Mouse (Mus musculus) kidney, adult 2 months (tissue): ENCODE measurements around the gene Pxdn. TPM values are rescaled to one million over a fixed set of nuclear protein-coding genes. Genes with fewer than 3 reads are reported as not detected.

Experiments used
- DNase-seq: peaks from one replicate; pipeline ENCODE4 v3.0.0; 2021
- H3K27ac ChIP-seq: fragments of 200-500 bp; 2 replicates; pipeline ENCODE4 v1.5.1; 2012; ENCODE audit warnings: low read depth, low read length, control low read depth, inconsistent platforms; ENCODE audit not compliant: insufficient read depth
- H3K27me3 ChIP-seq: fragments of 200-500 bp; replicated peaks from 2 replicates; pipeline ENCODE4 v1.6.1; 2012; ENCODE audit warnings: mild to moderate bottlenecking, moderate library complexity, low read length, inconsistent platforms; ENCODE audit not compliant: control insufficient read depth, insufficient read depth
- H3K36me3 ChIP-seq: fragments of 200-500 bp; 2 replicates; pipeline ENCODE4 v1.6.1; 2012; ENCODE audit warnings: mild to moderate bottlenecking, moderate library complexity, low read length, inconsistent platforms; ENCODE audit not compliant: control insufficient read depth, insufficient read depth
- H3K4me1 ChIP-seq: fragments of 200-500 bp; 2 replicates; pipeline ENCODE4 v1.6.1; 2011; ENCODE audit warnings: low read length; ENCODE audit not compliant: control insufficient read depth, insufficient read depth
- H3K4me3 ChIP-seq: fragments of 200-500 bp; 2 replicates; pipeline ENCODE4 v1.5.1; 2011; ENCODE audit warnings: mild to moderate bottlenecking, low read depth, low read length, control low read depth; ENCODE audit not compliant: insufficient read depth
- CTCF ChIP-seq: fragments of 200-500 bp; conservative IDR thresholded peaks from 2 replicates; pipeline ENCODE4 v1.5.1; 2011; ENCODE audit warnings: low read depth, mild to moderate bottlenecking, control low read depth, low read length, moderate library complexity, mixed read lengths; ENCODE audit not compliant: insufficient read depth, insufficient read length
- POLR2A ChIP-seq: fragments of 200-500 bp; IDR thresholded peaks from one replicate; pipeline ENCODE4 v1.6.1; 2011; ENCODE audit warnings: low read depth, low read length, control low read depth
- WGBS: fragments of 180-500 bp; shearing (Covaris S2); methylation state at CpG from one replicate; pipeline ENCODE4 v1.1.7; 2018; 5-methylcytosine and 5-hydroxymethylcytosine counted together
- polyA plus RNA-seq: library from polyadenylated mRNA; depleted of rRNA; stranded (reverse); fragments of >200 nt; gene quantifications from 2 replicates; pipeline ENCODE4 v1.2.3, GENCODE M21; 2012; rRNA removed

The Pxdn gene
- polyA plus RNA-seq = 24.0 and 29.2 TPM in 2 replicates

GRCm38 (mm10) chr12:29937308-29937707 is at the start of gene Pxdn:
Pxdn (plus strand) TSS chr12:29937608.
- Histone ChIP-seq H3K4me3 (peak within 1 kb of the TSS; percentile 97), H3K27ac (peak within 1 kb of the TSS; percentile 65), H3K36me3 (no peaks in the 10 kb centered on the region), H3K4me1 (no peaks in the 10 kb centered on the region), H3K27me3 (no peaks in the 10 kb centered on the region)
- 70% methylated on average over 8 of the region's 8 CpGs for WGBS
- no peak for TF ChIP-seq POLR2A
- TF ChIP-seq CTCF = no peak
- DNase-seq = no peak

DNA sequence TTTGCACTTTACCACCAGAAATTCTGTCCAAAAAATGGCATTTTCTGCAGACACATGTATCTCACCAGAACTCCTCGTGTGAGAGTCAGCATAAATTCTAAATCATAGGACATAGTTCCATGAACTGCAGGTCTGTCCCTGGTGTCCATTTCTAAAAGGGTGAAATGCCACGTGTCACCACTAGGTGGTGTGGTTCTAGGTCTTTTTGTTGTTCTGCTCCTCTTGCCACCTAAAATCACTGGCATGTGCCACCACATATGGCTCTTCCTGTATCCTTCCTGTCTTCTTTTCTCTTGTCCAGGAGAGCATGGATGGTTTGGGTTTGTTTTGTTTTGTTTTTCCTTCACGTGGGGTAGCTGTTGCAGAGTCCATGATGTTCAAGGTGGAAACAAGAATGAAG is 42.7 kb upstream of the Pxdn start:
- peak; percentile 29 for DNase-seq
- H3K4me3 ChIP-seq = no peak overlapping the region
- no peak overlapping the region for H3K27ac ChIP-seq
- no peak for TF ChIP-seq POLR2A
- peak; percentile 45 for TF ChIP-seq CTCF
- 19% methylated on average over 3 of the region's 3 CpGs for WGBS
- H3K27me3 ChIP-seq = no peaks in the 10 kb centered on the region
- no peaks in the 10 kb centered on the region for H3K36me3 ChIP-seq
- H3K4me1 ChIP-seq = no peaks in the 10 kb centered on the region

- DNase-seq = no peak
- Histone ChIP-seq H3K4me1 (no peaks in the 10 kb centered on the region), H3K4me3 (no peak overlapping the region), H3K36me3 (no peaks in the 10 kb centered on the region), H3K27me3 (no peaks in the 10 kb centered on the region), H3K27ac (no peak overlapping the region)
- no peak for TF ChIP-seq POLR2A
- no peak for TF ChIP-seq CTCF
- WGBS = 77% methylated on average over 3 of the region's 3 CpGs
Observed at GRCm38 (mm10) chr12:29897533-29898085, 39.8 kb upstream of the Pxdn start.

DNA sequence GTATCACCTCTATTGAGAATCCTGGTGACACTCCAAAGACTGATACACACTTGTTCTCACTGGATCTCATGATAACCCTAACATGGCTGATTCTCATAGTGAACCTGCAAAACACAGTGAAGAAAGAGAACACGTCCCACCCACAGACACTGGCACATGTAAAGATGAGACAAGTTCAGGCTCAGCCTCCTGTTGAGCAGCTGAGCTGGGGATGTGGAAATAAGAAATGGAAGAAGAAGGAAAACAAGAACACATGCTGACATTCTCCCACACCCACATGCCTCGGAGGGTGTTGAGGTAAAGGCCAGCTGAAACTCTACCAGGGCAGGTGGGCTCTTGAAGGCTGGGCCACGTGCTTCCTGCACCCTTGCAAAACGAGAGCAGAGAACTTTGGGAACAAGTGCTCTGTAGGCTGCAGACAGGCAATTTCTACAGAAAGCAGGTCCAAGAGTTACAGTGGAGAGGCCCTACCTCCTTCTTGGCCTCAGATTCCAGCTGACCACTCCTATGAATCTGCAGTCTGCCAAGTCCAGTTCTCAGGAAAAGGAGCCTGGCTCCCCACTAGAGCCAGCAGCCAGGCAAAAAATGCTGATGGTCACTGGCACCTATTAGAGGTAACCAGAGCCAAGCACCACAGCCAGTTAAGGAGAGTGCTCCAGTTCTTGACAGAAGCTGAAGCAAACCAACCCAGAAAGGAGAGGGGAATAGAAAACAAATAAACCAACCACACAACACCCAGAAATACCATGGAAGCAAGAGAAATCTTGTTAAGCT is 33.1 kb upstream of the Pxdn start:
- WGBS = 69% methylated on average over 4 of the region's 4 CpGs
- Histone ChIP-seq H3K27ac (no peak overlapping the region), H3K4me3 (no peak overlapping the region), H3K4me1 (no peaks in the 10 kb centered on the region), H3K36me3 (no peaks in the 10 kb centered on the region), H3K27me3 (no peaks in the 10 kb centered on the region)
- peak; percentile 6 for DNase-seq
- TF ChIP-seq CTCF (no peak), POLR2A (no peak)

GRCm38 (mm10) chr12:29907056-29907455 is 30.4 kb upstream of the Pxdn start:
- DNase-seq = peak; percentile 78
- Histone ChIP-seq H3K36me3 (no peaks in the 10 kb centered on the region), H3K27ac (no peak overlapping the region), H3K27me3 (no peaks in the 10 kb centered on the region), H3K4me1 (no peaks in the 10 kb centered on the region), H3K4me3 (no peak overlapping the region)
- no peak for TF ChIP-seq POLR2A
- peak; percentile 69; the same call in 1 of the 2 replicates for TF ChIP-seq CTCF
- WGBS = 20% methylated on average over 2 of the region's 2 CpGs

GRCm38 (mm10) chr12:29916139-29916538 is 21.3 kb upstream of the Pxdn start:
- Histone ChIP-seq H3K27ac (no peak overlapping the region), H3K36me3 (no peaks in the 10 kb centered on the region), H3K4me3 (no peak overlapping the region), H3K4me1 (no peaks in the 10 kb centered on the region), H3K27me3 (no peaks in the 10 kb centered on the region)
- TF ChIP-seq POLR2A (no peak), CTCF (no peak)
- DNase-seq = no peak
- WGBS = 77% methylated on average over 3 of the region's 3 CpGs

DNA sequence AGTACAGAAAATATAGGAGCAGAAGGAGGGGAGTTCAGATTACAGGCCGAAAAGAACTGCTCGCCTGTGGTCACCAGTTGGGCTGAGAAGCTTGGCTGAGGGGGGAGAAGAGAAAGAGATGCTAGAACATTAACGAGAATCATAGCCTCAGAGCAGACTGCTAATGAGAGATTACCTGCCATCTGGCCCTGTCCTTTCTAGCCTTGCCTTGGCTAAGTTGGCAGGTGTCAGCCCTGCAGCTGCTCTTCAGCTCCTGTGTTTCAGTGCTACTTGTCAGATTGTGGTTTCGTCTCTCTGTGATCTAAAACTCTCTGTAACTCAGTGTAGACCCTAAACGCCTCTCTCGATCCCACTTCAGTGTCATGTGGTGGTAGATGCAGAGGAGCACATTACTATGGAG is 20.6 kb upstream of the Pxdn start:
- H3K4me3 ChIP-seq = no peak overlapping the region
- TF ChIP-seq CTCF (no peak), POLR2A (no peak)
- 87% methylated on average over 6 of the region's 6 CpGs for WGBS

More for the DNA sequence above, 20.6 kb upstream of the Pxdn start:
- Histone ChIP-seq H3K27ac (no peak overlapping the region), H3K27me3 (no peaks in the 10 kb centered on the region), H3K36me3 (no peaks in the 10 kb centered on the region), H3K4me1 (no peaks in the 10 kb centered on the region)
- DNase-seq = no peak
